Mouse (Mus musculus) liver, adult 2 months (tissue): ENCODE data around the gene Jund. TPM values are rescaled to one million over a fixed set of nuclear protein-coding genes. Genes with fewer than 3 reads are reported as not detected.

Experiments
- DNase-seq: peaks from one replicate; pipeline ENCODE4 v3.0.0-alpha.2; 2011; ENCODE audit warnings: low read depth, low spot score; ENCODE audit errors: extremely low read depth
- H3K27ac ChIP-seq: fragments of 200-500 bp; replicated peaks from 2 replicates; pipeline ENCODE4 v1.5.1; 2012; ENCODE audit warnings: low read depth, mild to moderate bottlenecking, control low read depth, inconsistent platforms, low read length; ENCODE audit not compliant: insufficient read depth
- H3K27me3 ChIP-seq: fragments of 200-500 bp; 2 replicates; pipeline ENCODE4 v1.6.1; 2012; ENCODE audit warnings: mild to moderate bottlenecking, moderate library complexity, low read length, inconsistent platforms; ENCODE audit not compliant: control insufficient read depth, insufficient read depth
- H3K36me3 ChIP-seq: fragments of 200-500 bp; 2 replicates; pipeline ENCODE4 v1.6.1; 2012; ENCODE audit warnings: low read length, inconsistent platforms; ENCODE audit not compliant: control insufficient read depth, insufficient read depth
- H3K4me1 ChIP-seq: fragments of 200-500 bp; 2 replicates; pipeline ENCODE4 v1.6.1; 2011; ENCODE audit warnings: low read length; ENCODE audit not compliant: control insufficient read depth, insufficient read depth
- H3K4me3 ChIP-seq: fragments of 200-500 bp; 2 replicates; pipeline ENCODE4 v1.5.1; 2011; ENCODE audit warnings: low read depth, mild to moderate bottlenecking, control low read depth, low read length, moderate library complexity; ENCODE audit not compliant: insufficient read depth
- H3K79me2 ChIP-seq: fragments of 200-500 bp; 2 replicates; pipeline ENCODE4 v1.6.1; 2012; ENCODE audit warnings: inconsistent platforms, mild to moderate bottlenecking, low read length, moderate library complexity; ENCODE audit not compliant: control insufficient read depth, insufficient read depth
- H3K9ac ChIP-seq: fragments of 200-500 bp; 2 replicates; pipeline ENCODE4 v1.6.1; 2012; ENCODE audit warnings: low read depth, mild to moderate bottlenecking, control low read depth, inconsistent platforms, low read length
- CTCF ChIP-seq: fragments of 200-500 bp; IDR thresholded peaks from 2 replicates; pipeline ENCODE4 v1.5.1; 2011; ENCODE audit warnings: low read depth, low read length, control low read depth
- POLR2A ChIP-seq: fragments of 200-500 bp; IDR thresholded peaks from 2 replicates; pipeline ENCODE4 v1.6.1; 2011; ENCODE audit warnings: low read length, control low read depth; ENCODE audit not compliant: insufficient read depth; ENCODE audit errors: extremely low read depth
- WGBS: fragments of 180-500 bp; shearing (Covaris S2); methylation state at CpG from one replicate; pipeline ENCODE4 v1.1.7; 2018; 5-methylcytosine and 5-hydroxymethylcytosine counted together
- polyA plus RNA-seq: library from polyadenylated mRNA; depleted of rRNA; stranded (reverse); fragments of >200 nt; gene quantifications from 2 replicates; pipeline ENCODE4 v1.2.3, GENCODE M21; 2012; rRNA removed
- total RNA-seq: library from RNA; depleted of rRNA; stranded (reverse); fragments of >200 nt; gene quantifications from 2 replicates; pipeline ENCODE4 v1.2.3, GENCODE M21; 2014; rRNA removed

Gene Jund
- total and polyA plus RNA-seq, 2 experiments = 26.6 to 120 TPM

GRCm38 (mm10) chr8:70745691-70746220 lies 47.0 kb downstream of the Jund start:
- DNase-seq = no peak
- no peak overlapping the region for H3K9ac ChIP-seq
- H3K36me3 ChIP-seq = no peaks in the 10 kb centered on the region
- H3K79me2 ChIP-seq = no peaks in the 10 kb centered on the region
- no peak overlapping the region for H3K27ac ChIP-seq
- H3K4me1 ChIP-seq = peaks cover 3% of the 10 kb centered on the region; the same call in 1 of the 2 replicates
- TF ChIP-seq POLR2A = no peak
- TF ChIP-seq CTCF = no peak
- 90% methylated on average over 19 of the region's 19 CpGs for WGBS
- no peak overlapping the region for H3K4me3 ChIP-seq
- no peaks in the 10 kb centered on the region for H3K27me3 ChIP-seq

- H3K27me3 ChIP-seq = no peaks in the 10 kb centered on the region
- TF ChIP-seq POLR2A (no peak), CTCF (no peak)
- H3K4me1 ChIP-seq = peaks cover 3% of the 10 kb centered on the region; the same call in 1 of the 2 replicates
- DNase-seq = no peak
- no peaks in the 10 kb centered on the region for H3K36me3 ChIP-seq
- no peak overlapping the region for H3K9ac ChIP-seq
- no peaks in the 10 kb centered on the region for H3K79me2 ChIP-seq
- no peak overlapping the region for H3K4me3 ChIP-seq
- 93% methylated on average over 9 of the region's 9 CpGs for WGBS
- no peak overlapping the region for H3K27ac ChIP-seq
Measured at GRCm38 (mm10) chr8:70746676-70747075, 47.9 kb downstream of the Jund start.

- H3K9ac ChIP-seq = no peak overlapping the region
- no peak overlapping the region for H3K27ac ChIP-seq
- H3K79me2 ChIP-seq = no peaks in the 10 kb centered on the region
- WGBS = 95% methylated on average over 18 of the region's 18 CpGs
- no peaks in the 10 kb centered on the region for H3K27me3 ChIP-seq
- H3K4me3 ChIP-seq = no peak overlapping the region
- H3K4me1 ChIP-seq = peaks cover 3% of the 10 kb centered on the region; the same call in 1 of the 2 replicates
- no peaks in the 10 kb centered on the region for H3K36me3 ChIP-seq
- no peak for DNase-seq
- no peak for TF ChIP-seq POLR2A
- no peak for TF ChIP-seq CTCF
Measured at GRCm38 (mm10) chr8:70747211-70747890, 48.6 kb downstream of the Jund start.

- WGBS = 92% methylated on average over 23 of the region's 23 CpGs
Measured at GRCm38 (mm10) chr8:70748246-70749096, 49.7 kb downstream of the Jund start.

GRCm38 (mm10) chr8:70749097-70749674 lies 50.4 kb downstream of the Jund start:
- no peak for DNase-seq
- Histone ChIP-seq H3K4me3 (no peak overlapping the region), H3K27me3 (no peaks in the 10 kb centered on the region), H3K36me3 (no peaks in the 10 kb centered on the region), H3K79me2 (no peaks in the 10 kb centered on the region), H3K27ac (no peak overlapping the region), H3K9ac (no peak overlapping the region), H3K4me1 (no peaks in the 10 kb centered on the region; the same call in 1 of the 2 replicates)
- WGBS = 93% methylated on average over 19 of the region's 19 CpGs
- TF ChIP-seq POLR2A = no peak

More at GRCm38 (mm10) chr8:70748246-70749096, 49.7 kb downstream of the Jund start:
- H3K36me3 ChIP-seq = no peaks in the 10 kb centered on the region
- H3K27me3 ChIP-seq = no peaks in the 10 kb centered on the region
- no peak overlapping the region for H3K4me3 ChIP-seq
- DNase-seq = no peak
- peaks cover 3% of the 10 kb centered on the region; the same call in 1 of the 2 replicates for H3K4me1 ChIP-seq
- TF ChIP-seq CTCF = no peak
- no peak for TF ChIP-seq POLR2A
- H3K79me2 ChIP-seq = no peaks in the 10 kb centered on the region
- H3K9ac ChIP-seq = no peak overlapping the region
- H3K27ac ChIP-seq = no peak overlapping the region

Other genes starting within 250 kb of the Jund start
- gene Klhl26, start 222.0 kb upstream of the Jund start, total RNA-seq = 3.5 and 4.5 TPM in 2 replicates
- gene Klhl26, start 222.0 kb upstream of the Jund start, polyA plus RNA-seq = 13.7 and 15.3 TPM in 2 replicates
- 0.34 TPM in 1 of 2 replicates, not detected in the other for gene Tmem59l, start 211.6 kb upstream of the Jund start, total RNA-seq
- gene Tmem59l, start 211.6 kb upstream of the Jund start, polyA plus RNA-seq = 0.10 TPM in 1 of 2 replicates, not detected in the other
- gene Crlf1, start 205.8 kb upstream of the Jund start, total RNA-seq = not detected in 2 replicates
- gene Crlf1, start 205.8 kb upstream of the Jund start, polyA plus RNA-seq = not detected in 2 replicates
- 60.8 and 75.2 TPM in 2 replicates for gene Rex1bd, start 192.2 kb upstream of the Jund start, total RNA-seq
- gene Rex1bd, start 192.2 kb upstream of the Jund start, polyA plus RNA-seq = 141 and 152 TPM in 2 replicates
- gene Uba52, start 188.1 kb upstream of the Jund start, total RNA-seq = 750 and 1,062 TPM in 2 replicates
- 596 and 770 TPM in 2 replicates for gene Uba52, start 188.1 kb upstream of the Jund start, polyA plus RNA-seq
- 271 and 321 TPM in 2 replicates for gene Fkbp8, start 171.2 kb upstream of the Jund start, total RNA-seq
- 455 and 489 TPM in 2 replicates for gene Fkbp8, start 171.2 kb upstream of the Jund start, polyA plus RNA-seq
- 36.7 and 42.6 TPM in 2 replicates for gene Kxd1, start 171.0 kb upstream of the Jund start, total RNA-seq
- 68.4 and 72.3 TPM in 2 replicates for gene Kxd1, start 171.0 kb upstream of the Jund start, polyA plus RNA-seq
- gene Ell, start 159.5 kb upstream of the Jund start, total RNA-seq = 10.0 and 13.6 TPM in 2 replicates
- 19.6 and 25.0 TPM in 2 replicates for gene Ell, start 159.5 kb upstream of the Jund start, polyA plus RNA-seq
- 3.2 and 6.4 TPM in 2 replicates for gene Isyna1, start 104.6 kb upstream of the Jund start, total RNA-seq
- 9.4 and 16.6 TPM in 2 replicates for gene Isyna1, start 104.6 kb upstream of the Jund start, polyA plus RNA-seq
- gene Ssbp4, start 90.1 kb upstream of the Jund start, total RNA-seq = 2.3 and 5.0 TPM in 2 replicates
- 13.5 and 16.4 TPM in 2 replicates for gene Ssbp4, start 90.1 kb upstream of the Jund start, polyA plus RNA-seq
- gene Lrrc25, start 82.8 kb upstream of the Jund start, total RNA-seq = 1.4 and 2.3 TPM in 2 replicates
- gene Lrrc25, start 82.8 kb upstream of the Jund start, polyA plus RNA-seq = 2.5 and 7.0 TPM in 2 replicates
- gene Gdf15, start 66.5 kb upstream of the Jund start, total RNA-seq = 5.8 and 12.6 TPM in 2 replicates
- gene Gdf15, start 66.5 kb upstream of the Jund start, polyA plus RNA-seq = 23.8 and 27.7 TPM in 2 replicates
- gene Pgpep1, start 38.6 kb upstream of the Jund start, total RNA-seq = 39.1 and 42.6 TPM in 2 replicates
- 91.3 and 117 TPM in 2 replicates for gene Pgpep1, start 38.6 kb upstream of the Jund start, polyA plus RNA-seq
- gene Lsm4, start 25.7 kb upstream of the Jund start, total RNA-seq = 30.8 and 35.4 TPM in 2 replicates
- 35.4 and 51.8 TPM in 2 replicates for gene Lsm4, start 25.7 kb upstream of the Jund start, polyA plus RNA-seq
- not detected in 2 replicates for gene Iqcn, start 4.5 kb downstream of the Jund start, total RNA-seq
- gene Iqcn, start 4.5 kb downstream of the Jund start, polyA plus RNA-seq = not detected in 2 replicates
- gene Gm3336, start 19.6 kb downstream of the Jund start, total RNA-seq = 0.28 and 0.54 TPM in 2 replicates
- gene Gm3336, start 19.6 kb downstream of the Jund start, polyA plus RNA-seq = 0.11 and 1.0 TPM in 2 replicates
- 10.6 and 16.3 TPM in 2 replicates for gene Pde4c, start 24.8 kb downstream of the Jund start, total RNA-seq
- gene Pde4c, start 24.8 kb downstream of the Jund start, polyA plus RNA-seq = 26.5 and 28.0 TPM in 2 replicates
- 2.7 and 4.1 TPM in 2 replicates for gene Rab3a, start 55.7 kb downstream of the Jund start, total RNA-seq
- 10.4 and 11.9 TPM in 2 replicates for gene Rab3a, start 55.7 kb downstream of the Jund start, polyA plus RNA-seq
- 13.7 and 20.9 TPM in 2 replicates for gene Mpv17l2, start 62.0 kb downstream of the Jund start, total RNA-seq
- gene Mpv17l2, start 62.0 kb downstream of the Jund start, polyA plus RNA-seq = 33.9 and 39.3 TPM in 2 replicates
- 7.7 and 10.9 TPM in 2 replicates for gene Pik3r2, start 77.8 kb downstream of the Jund start, total RNA-seq
- gene Pik3r2, start 77.8 kb downstream of the Jund start, polyA plus RNA-seq = 38.2 and 53.9 TPM in 2 replicates
- 14.8 and 16.7 TPM in 2 replicates for gene Mast3, start 106.1 kb downstream of the Jund start, total RNA-seq
- 21.2 and 29.0 TPM in 2 replicates for gene Mast3, start 106.1 kb downstream of the Jund start, polyA plus RNA-seq
- 0.37 and 0.40 TPM in 2 replicates for gene Il12rb1, start 109.5 kb downstream of the Jund start, total RNA-seq
- gene Il12rb1, start 109.5 kb downstream of the Jund start, polyA plus RNA-seq = 0.34 and 0.60 TPM in 2 replicates
- gene Arrdc2, start 140.8 kb downstream of the Jund start, total RNA-seq = 15.6 and 33.8 TPM in 2 replicates
- 25.7 and 29.5 TPM in 2 replicates for gene Arrdc2, start 140.8 kb downstream of the Jund start, polyA plus RNA-seq
- gene Kcnn1, start 164.3 kb downstream of the Jund start, total RNA-seq = 6.2 and 6.4 TPM in 2 replicates
- gene Kcnn1, start 164.3 kb downstream of the Jund start, polyA plus RNA-seq = 8.4 and 10.6 TPM in 2 replicates
- gene Ccdc124, start 175.0 kb downstream of the Jund start, total RNA-seq = 17.2 and 22.1 TPM in 2 replicates
- 34.0 and 34.4 TPM in 2 replicates for gene Ccdc124, start 175.0 kb downstream of the Jund start, polyA plus RNA-seq
- not detected in 2 replicates for gene Slc5a5, start 193.8 kb downstream of the Jund start, total RNA-seq
- gene Slc5a5, start 193.8 kb downstream of the Jund start, polyA plus RNA-seq = not detected in 2 replicates
- gene Rpl18a, start 198.5 kb downstream of the Jund start, total RNA-seq = 318 and 506 TPM in 2 replicates
- 1,953 and 2,350 TPM in 2 replicates for gene Rpl18a, start 198.5 kb downstream of the Jund start, polyA plus RNA-seq
- gene Map1s, start 207.0 kb downstream of the Jund start, total RNA-seq = 1.8 and 3.0 TPM in 2 replicates
- gene Map1s, start 207.0 kb downstream of the Jund start, polyA plus RNA-seq = 4.6 and 8.7 TPM in 2 replicates